Mouse (Mus musculus): ENCODE results near the gene Gm8439.

DNA sequence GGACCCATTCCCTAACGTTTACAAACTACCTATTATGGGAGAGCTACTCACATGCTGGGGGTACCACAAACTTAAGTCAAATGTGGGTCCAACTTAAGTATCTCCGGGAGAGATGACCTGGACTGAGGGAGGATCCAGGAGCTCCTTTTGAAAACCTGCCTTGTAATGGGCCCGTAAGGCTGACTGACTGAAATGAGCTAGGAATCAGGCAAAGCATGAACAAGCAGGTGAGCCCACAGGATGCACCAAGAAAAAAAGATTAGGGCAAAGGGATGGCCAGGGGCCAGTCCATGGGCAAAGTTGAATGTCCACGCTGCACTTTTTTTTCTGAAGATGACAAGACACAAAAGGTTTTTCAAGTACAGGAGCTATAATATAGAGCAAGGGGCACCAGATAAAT is 19.5 kb upstream of the Gm8439 start:
- no peak for TF ChIP-seq CTCF (IDR thresholded peaks at IDR 0.05; ENCODE audit: low read depth, low read length)
- no peak for TF ChIP-seq GATA1 (IDR thresholded peaks at IDR 0.05; ENCODE audit: borderline replicate concordance, low read length)
- no peak for TF ChIP-seq TAL1 (conservative IDR thresholded peaks at IDR 0.05; ENCODE audit: low read depth, low read length)
- TF ChIP-seq POLR2AphosphoS5 (IDR thresholded peaks at IDR 0.05; ENCODE audit: insufficient replicate concordance, low read depth, low read length) = no peak

All from G1E (cell line).